Mouse (Mus musculus): ENCODE measurements at regions not wholly inside any gene's neighbourhood (a gene's known extent, or its start where the extent isn't known, plus 50 kb on each side); places are given as distances from the start of the nearest gene placed in this dataset.

GRCm38 (mm10) chr12:91995545-91995944 lies 146.6 kb upstream of the Sel1l start:
- DNase-seq (ENCODE audit: extremely low spot score) = no peak

DNA sequence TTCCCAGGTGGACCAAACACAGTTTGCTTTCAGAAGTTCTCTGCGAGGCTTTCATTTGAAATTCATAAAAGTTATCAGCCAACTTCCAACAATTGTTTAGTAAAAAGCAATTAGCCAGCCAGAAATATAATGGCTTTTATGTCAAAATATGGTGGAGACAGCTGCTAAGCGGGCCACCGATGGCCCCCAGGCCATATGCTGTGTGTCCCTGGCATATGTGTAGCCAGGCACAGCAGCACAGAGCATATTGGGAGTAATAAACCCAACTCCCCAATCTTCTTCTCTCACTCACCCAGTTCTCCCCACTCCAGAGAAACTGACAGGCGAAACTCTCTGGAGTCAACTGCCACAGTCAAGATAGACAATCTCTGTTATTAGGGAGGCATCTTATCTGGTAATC lies 137.5 kb upstream of the Sel1l start:
- DNase-seq (ENCODE audit: extremely low spot score) = no peak

DNA sequence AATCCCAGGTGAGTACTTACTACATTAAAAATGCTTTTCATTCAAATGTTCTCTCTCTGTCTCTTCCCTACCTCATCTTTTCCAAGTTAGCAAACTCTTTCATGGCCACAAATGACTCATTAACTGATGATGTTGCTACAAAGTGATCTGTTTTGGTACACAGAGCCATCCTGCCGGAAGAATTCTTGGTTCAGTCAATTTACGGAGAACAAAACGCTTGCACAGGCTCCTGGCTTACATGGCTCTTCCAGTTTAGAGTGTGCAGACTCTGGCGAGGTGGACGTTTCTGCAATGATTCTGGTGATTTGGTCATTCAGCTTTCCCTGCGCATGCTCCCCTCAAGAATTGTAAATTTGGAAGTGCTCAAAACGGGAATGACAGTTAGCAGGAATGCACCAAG lies 131.4 kb upstream of the Sel1l start:
- no peak for DNase-seq (ENCODE audit: extremely low spot score)

DNA sequence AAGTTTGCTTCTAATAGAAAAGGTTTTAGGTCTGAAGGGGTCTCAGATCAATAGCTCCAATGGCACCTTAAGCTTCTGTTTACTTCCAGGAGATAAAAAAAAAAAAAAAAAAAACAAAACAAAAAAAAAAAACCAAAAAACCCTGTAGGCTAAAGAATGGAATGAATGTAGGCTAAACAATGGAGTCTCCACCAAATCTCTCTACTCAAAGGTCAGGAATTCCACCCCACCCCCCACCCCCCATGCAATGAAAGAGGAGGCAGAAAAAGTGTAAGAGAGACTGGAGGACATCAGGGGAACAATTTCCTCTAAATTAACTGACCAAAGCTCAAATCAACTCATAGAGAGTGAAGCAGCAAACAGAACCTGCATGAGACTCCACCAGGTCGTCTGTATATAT lies 122.1 kb upstream of the Sel1l start:
- DNase-seq (ENCODE audit: extremely low spot score) = no peak

DNA sequence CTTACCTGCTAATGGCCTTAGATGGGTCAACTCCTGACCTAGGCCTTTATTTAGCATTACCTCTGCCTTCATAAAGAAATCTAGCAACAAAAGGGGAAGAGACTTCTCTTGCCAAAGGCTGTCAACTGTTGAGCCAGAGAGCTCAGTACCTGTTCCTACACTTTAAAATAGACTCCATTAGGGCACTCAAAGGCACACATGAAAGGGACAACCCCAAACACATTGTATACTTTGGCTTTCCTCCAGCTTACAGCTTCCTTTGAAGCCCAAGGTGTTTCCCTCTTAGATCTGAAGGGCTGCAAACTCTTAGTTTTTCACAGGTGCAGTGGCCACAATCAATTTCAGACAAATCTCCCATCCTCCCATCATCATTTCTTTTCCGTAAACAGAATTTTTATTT lies 117.0 kb upstream of the Sel1l start:
- DNase-seq (ENCODE audit: extremely low spot score) = no peak

DNA sequence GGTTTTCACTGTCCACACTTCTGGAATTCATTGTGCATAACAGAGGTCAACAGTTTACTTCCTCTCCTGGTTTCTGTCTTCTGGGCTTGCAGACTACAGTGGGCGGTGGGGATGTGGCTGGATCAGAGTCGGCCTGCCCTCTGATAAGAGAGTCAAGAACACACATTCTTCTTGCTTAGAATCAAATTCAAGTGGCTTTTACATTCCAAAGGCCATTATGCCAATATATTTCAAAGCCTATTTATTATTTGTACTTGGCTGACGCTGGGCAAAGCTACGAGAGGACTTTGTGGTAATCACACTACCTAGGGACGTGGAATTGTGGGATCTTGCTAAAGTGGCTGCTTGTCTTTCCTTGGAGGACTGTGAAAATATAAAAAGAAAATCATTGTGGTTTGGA lies 114.3 kb upstream of the Sel1l start:
- DNase-seq (ENCODE audit: extremely low spot score) = no peak

DNA sequence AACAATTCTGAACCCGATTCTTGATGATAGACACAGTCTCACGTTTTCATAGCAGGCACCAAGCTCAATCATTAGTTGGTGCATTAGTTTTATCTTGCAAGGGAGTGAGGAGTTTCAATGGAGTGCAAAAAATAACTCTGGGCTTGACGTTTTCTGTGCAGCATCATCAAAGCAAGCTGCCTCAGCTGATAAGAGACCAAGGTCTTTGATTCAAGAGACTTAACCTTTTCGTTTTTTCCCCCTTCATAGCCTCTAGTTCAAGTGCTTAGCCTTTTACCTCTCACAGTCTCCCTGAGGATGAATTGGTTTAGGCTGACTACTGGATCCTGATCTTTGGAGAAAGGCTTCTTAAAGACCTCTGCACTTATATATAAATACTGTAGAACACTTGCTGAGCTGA lies 109.1 kb upstream of the Sel1l start:
- no peak for DNase-seq (ENCODE audit: extremely low spot score)

- no peak for DNase-seq (ENCODE audit: extremely low spot score)
Measured at GRCm38 (mm10) chr12:91956411-91956810, 107.5 kb upstream of the Sel1l start.

DNA sequence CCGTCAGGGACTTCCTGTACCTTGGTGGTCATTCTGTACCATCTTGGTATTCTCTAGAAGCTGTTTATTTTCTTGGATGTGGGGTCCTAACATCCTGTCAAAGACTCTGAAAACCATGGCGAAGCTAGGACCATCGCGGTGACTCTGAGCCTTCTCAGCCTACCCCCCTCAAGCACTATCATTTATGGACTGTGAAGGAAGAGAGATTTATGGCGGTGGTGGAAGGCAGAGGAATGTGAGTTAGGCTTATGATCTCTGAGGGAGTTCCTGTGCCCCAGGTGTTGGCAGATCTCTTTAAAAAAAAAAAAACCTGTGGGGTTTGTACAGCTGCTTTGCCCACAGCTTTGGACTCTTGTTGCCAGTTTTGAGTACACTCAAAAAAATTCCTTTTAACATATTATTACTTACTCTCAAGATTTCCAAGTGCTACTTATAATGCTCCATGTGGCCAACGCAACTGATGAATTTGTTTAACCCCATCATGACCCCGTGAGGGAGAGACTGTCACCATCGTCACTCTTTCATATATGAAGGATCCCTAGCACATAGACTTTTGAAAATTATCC lies 99.7 kb upstream of the Sel1l start:
- DNase-seq (ENCODE audit: extremely low spot score) = no peak

DNA sequence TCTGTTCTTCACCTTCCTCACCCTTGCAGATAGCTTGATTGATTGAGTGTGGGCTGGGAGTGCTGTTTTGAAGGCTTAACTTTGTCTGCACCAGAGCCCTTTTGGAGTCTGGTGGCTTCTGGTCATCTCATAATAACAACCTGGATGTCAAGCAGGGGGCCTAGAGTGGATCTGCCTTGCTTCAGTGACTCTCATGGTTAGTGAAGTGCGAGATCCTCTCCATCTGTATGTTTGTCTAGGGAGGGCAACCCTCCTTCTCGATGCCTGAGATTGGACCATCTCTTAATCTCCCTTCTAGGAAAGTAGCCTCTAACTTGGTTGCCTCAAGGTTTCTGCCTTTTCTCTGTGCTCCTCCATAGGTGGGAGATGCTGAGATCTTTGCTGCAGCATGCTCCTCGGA lies 99.0 kb upstream of the Sel1l start:
- DNase-seq (ENCODE audit: extremely low spot score) = no peak

- no peak for DNase-seq (ENCODE audit: extremely low spot score)
Measured at GRCm38 (mm10) chr12:91946541-91946940, 97.6 kb upstream of the Sel1l start.

GRCm38 (mm10) chr12:91932490-91933361 lies 83.8 kb upstream of the Sel1l start:
- no peak for DNase-seq (ENCODE audit: extremely low spot score)

DNA sequence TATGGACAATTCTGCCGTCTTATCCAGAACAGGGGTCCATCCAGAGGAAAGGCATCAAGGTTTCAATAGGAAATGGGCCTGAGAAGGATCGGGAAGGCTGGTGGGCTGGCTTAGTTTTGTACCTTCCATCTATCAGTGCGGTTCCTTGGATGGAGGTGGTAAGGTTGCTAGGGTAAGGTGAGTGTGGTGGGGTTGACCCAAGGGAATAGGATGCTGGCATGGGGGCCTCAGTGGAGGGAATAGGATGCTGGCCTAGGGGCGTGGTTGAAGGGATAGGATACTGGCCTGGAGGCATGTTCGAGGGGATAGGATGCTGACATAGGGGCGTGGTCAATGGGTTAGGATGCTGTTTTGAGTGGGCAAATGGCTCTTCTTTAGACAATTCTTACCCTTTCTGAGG lies 82.6 kb upstream of the Sel1l start:
- DNase-seq (ENCODE audit: extremely low spot score) = no peak

- DNase-seq (ENCODE audit: extremely low spot score) = no peak
Measured at GRCm38 (mm10) chr12:91929386-91930054, 80.6 kb upstream of the Sel1l start.

- DNase-seq (ENCODE audit: extremely low spot score) = no peak
Measured at GRCm38 (mm10) chr12:91927576-91927975, 78.6 kb upstream of the Sel1l start.

DNA sequence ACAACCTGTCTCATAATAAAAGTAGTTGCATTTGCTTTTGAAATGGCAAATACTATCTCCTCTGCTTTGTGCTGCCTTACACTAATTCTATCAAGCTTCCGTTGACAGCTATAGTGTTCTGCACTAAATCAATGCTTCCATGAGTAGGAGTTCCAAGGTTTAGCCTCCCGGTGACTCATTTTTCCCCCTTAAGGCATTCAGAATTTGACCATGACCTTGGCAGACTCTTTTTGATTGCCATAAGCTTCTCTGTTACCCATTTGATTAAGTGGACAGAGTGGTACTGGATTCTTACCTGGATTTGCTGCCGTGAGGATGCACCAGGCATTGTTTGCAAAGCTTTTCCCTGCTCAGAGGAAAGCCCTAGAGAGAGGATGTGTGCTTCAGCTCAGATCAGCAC lies 66.5 kb upstream of the Sel1l start:
- DNase-seq (ENCODE audit: extremely low spot score) = no peak

GRCm38 (mm10) chr12:91910529-91910928 lies 61.6 kb upstream of the Sel1l start:
- no peak for DNase-seq (ENCODE audit: extremely low spot score)
